Mouse (Mus musculus) spleen, adult 18-20 months (tissue): ENCODE results near the gene Clip4.
"Not testable (repeated sequence)": the region's sequence is repeated elsewhere in the genome, so short reads cannot be mapped to it uniquely, and the experiment has no call there.

ENCODE experiments used
- DNase-seq, 2 experiments: peaks; one replicate each; pipeline ENCODE4 v3.0.0; 2022; ENCODE audit warnings: mixed read lengths in 2 of 2

The Clip4 gene

DNA sequence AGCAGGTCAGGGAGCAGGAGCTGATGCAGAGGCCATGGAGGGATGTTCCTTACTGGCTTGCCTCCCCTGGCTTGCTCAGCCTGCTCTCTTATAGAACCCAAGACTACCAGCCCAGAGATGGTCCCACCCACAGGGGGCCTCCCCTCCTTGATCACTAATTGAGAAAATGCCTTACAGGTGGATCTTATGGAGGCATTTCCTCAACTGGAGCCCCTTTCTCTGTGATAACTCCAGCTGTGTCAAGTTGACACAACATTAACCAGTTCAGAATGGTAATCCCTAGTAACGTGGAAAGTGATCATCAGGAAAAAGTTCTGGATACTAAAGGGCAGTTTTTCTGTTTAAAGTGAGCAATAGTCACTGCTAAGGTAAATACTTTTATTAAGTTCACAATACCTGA lies at the start of gene Clip4:
Clip4 (plus strand) TSS at position 301 of the 400 bp plus-strand sequence.
- not testable (repeated sequence) for DNase-seq

DNA sequence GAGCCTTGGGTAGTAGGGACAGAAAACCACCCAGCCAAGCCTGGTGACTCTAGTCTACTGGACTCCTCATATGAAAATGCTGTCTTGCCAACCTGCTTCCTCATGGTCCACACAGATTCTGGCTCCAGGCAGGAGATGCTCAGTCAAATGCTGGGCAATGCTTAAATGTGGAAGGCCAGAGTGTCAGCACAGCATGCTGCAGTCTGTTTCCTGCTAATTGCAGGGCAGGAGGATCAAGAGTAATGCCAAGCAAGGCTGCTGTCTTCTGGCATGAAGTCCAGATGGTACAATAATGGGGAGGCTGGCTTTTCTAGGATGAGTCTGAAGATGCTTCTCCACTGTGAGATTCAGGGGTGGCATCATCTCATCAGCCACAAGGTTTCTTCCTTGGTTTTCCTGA lies 47.8 kb upstream of the Clip4 start:
- no peak for DNase-seq

DNA sequence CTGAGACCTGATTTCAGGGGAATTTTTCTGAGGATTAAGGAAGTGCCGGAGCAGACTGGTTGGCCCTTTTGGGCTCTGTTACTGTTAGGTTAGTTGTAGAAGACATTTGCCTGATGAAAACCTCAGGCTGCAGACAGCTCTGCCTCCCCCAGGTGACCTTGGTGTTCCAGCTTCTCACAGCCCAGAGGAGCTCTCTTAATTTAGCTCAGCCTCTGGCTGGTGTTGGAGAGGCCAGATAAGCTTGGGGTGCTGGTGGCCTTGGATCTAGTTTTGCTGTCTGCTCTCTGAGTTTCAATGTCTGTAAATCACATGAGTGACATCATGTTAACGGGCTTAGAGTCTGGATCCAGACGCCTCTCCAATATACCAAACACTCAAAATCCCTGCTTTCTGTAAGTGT lies 47.3 kb upstream of the Clip4 start:
- DNase-seq: no peak

DNA sequence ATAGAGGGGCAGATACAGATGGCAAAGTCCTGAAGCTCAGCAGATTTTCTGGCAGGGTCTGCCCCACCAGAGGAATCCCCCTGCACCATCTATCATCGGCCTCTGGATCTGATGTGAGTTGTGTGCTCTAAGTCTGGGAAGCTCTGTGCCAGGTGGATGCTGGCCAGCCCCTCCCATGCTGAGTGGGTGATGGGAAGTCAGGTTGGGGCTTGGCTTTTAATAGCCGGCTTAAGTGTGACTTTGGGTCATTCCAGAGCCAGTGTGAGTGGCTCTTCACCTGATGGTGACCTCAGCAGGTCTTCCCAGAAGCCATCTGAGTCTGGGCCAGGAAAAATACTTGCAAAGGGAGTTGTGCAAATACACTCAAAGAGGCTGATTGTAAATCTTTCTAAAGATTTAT lies 37.6 kb upstream of the Clip4 start:
- no peak for DNase-seq

DNA sequence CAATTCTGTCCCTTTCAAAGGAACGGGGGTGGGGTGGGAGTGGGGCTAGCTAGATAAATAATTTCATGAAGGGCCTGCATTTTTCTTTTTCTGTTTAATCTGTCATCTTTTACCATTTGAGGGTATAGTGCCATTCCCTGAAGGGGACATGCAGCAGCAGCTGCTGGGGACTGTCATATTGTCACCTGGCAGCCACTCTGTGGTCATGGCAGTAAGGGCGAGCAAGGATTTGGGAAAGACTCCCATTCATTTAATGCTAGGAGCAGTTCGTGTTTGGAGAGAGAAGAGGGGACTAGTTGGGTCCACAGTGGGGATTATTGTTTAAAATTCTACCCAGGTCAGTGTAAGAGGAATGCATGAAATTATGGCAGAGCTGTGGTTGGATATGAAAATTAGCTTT lies 31.8 kb upstream of the Clip4 start:
- no peak for DNase-seq

DNA sequence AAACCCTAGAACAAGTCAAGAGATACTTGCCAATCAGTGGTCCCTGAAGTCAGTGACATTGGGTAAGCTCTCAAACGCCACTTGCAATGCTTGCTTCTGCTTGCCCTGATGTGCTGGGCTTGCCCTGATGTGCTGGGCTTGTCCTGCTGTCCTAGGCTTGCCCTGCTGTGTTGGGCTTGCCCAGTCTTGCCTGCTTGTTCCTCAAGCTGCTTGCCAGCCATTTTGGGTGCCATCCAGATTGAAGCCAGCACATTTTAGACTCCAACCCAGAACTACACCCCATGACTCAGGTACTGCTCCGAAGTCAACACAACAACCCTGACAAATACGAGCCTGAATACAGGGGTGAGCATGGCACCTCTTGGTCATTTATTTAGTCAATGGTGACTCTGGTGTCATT lies 26.1 kb upstream of the Clip4 start:
- DNase-seq: no peak

DNA sequence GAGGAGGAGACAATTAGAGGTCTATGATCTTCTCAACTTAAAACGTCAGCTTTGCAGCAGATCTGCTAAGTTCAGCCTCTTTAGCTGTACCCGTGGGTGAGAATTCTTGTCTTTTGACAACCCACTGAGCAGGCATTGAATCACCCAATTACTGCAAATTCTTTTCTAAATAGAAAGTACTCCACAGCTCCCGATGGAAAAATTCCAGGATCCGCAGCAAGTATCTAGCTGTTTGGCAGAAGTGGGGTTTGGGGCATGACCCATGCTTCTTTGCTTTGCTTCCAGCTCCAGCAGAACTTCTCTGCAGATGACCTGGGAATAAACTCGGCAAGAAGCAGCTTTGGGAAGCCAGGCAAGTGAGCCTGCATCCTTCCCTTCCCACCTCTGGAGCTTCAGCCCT lies 25.3 kb upstream of the Clip4 start:
- DNase-seq: no peak

DNA sequence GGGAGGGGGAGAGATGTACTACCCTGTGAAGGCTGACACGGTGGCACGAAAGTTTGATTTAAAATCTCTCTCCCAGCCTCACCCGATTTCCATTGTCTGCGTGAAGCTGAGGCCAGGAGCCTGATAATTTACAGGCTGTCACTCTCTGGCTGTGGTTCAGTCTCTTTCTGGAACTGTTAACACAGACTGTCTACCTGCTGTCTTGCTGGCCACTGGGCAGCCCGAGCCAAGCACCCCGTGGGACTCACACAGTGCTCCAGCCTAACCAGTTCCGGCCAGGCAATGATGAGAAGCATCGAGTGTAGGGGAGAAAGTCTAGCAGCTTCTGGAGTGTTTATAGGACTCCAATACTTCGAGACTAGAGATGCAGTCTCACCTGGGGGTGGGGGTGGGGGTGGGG lies 22.2 kb upstream of the Clip4 start:
- DNase-seq: no peak

DNA sequence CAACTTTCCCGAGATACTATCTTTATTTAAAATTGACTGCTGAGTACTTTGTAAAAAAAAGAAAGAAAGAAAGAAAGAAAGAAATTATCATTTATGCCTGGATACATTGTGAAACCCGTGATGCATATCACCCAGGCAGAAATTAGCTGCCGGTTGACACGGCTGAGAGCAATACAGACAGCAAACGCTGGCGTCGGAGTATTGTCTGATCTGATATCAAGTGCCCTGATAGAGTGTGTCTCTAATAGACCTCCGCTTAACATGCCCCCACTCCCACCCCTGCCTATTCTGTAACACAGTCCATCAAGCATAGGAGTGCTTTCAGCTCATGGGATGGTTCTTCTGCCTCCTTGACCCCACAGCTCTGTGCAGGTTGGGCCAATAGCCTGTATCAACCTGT lies 20.7 kb upstream of the Clip4 start:
- no peak for DNase-seq

DNA sequence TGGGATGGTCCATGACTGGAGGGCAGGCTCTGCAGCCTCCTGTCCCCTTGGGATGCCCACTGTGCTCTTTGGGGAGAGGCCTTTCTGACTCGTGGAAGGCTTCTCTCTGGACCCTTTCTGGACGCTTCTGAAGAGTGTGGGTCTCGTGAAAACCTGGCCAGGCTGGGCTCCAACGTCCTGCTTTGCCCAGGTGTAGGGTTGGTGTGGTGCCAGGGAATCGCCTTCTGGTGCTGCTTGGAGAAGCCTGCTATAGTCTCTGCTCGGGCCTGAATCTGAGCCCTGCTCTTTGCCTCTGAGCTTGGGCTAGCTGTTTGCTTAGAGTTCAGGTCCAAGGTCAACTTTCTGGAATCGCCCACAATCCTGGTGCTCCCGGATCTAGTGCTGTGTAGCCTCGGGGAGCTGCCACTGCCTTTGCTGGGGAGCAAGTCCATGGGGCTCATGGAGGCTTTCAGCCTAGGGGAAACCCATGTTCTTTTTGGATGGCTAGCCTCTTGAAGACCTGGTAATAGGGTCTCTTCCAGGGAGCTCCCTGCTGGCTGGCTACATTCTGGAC lies 18.6 kb upstream of the Clip4 start:
- DNase-seq: no peak

DNA sequence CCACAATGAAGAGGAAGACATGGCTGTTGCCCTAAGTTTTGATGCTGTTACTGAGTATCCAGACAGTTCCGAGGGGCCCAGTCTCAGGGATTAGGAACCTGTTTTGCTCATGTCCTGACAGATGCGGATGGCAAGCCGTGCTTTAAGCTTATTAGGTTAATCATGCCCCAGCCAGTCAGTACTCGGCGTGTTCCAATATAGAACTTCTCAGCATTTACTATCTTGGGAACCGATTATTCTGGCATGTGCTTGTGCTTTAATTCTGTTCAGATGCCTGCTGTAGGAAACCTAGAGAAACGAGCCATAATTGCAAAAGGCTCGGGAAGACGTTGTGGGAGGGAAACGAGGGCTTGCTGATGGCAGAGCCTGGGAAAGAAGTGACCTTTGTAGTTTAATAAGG lies 15.4 kb upstream of the Clip4 start, which contains the start of gene Pcare:
Pcare (minus strand) TSS at position 64 of the 400 bp plus-strand sequence.
- no peak for DNase-seq

DNA sequence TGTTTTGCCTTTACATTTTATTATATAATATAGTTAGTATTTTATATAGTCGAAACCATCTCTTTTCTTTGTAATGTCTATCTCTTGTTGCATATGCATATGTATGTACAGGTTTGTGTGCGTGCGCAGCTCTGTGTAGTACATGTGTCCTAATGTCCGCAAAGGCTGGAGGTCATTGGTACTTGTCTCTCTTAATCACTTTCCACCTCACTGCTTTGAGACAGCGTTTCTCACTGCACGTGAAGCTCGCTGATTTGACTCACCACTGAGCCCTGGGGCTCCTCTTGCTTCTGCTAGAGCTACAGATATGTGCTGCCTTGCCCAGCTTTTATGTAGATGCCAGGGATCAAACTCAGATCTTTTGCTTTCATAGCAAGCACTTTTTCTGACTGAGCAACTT lies 7.7 kb upstream of the Clip4 start:
- DNase-seq: no peak

DNA sequence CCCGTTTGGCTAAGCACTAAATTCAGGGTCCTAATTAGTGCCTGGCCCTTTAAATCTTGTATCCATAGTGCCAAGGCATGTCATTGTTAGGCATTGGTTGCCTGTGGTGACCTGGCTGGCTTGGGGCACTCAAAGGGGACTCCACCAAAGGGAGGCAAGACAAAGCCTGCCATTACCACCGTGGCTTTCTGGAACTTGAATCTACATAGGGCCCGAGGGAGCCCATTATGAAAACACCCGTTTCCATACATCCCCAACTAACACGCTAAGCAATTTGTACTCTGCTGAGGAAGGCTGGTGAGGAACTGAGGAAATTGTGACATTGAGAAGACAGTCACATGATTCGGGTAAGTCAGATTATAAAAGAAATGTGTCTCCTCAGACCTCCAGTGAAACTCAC lies 1.3 kb downstream of the Clip4 start:
- DNase-seq: no peak

DNA sequence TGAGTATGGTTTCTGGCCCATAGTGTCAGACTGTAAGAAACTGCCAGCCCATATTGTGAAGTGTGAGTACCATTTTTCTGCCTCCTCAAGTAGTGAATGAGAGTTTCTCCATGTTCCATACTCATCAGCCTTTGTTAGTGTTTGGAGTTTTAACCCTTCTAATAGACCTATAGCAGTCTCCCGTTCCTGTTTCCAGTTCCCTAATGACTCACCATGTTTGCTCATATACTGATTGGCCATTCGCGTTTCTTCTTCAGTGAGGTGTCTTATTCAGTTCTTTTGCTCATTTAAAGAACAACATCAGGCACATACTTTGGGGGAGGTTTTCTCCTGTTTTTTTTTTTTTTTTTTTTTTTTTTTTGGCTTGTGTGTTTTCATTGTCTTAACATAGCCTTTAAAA lies 2.4 kb downstream of the Clip4 start:
- DNase-seq: no peak

DNA sequence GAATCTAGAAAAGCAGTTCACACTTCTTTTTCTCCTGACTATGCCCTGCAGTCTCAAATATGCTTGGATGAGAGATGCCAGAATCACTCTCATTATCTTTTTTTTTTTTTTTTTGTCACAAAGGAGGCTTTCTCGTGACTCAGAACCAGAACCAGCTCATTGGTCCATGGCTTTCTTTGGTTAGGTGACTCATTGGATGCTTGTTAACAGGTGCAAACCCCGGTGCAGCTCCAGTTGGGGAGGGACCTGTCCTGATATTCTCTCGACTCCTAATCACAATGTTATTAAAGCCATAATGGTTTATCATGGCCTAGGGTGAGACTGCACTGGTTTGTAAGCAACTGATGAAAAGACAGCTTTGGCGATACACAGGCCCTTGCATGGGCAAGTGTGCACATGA lies 5.9 kb downstream of the Clip4 start:
- DNase-seq: no peak

DNA sequence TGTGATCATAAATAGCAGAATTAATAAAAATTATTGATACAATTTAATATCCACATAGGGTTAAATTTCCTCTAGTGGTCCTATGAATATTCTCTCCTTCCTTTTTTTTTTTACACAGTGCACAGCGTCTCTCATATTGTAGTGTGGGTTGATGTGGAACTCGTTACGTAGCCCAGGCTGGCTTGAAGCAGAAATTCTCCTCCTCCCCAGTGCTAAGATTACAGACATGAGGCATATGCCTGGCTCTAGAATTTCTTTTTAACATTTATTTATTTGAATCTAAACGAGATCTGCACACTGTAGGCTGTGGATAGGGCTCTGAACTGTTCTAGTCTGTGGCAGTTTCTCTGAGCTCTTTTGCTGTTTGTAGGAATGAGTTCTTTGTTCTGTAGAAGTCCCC lies 7.0 kb downstream of the Clip4 start:
- no peak for DNase-seq

DNA sequence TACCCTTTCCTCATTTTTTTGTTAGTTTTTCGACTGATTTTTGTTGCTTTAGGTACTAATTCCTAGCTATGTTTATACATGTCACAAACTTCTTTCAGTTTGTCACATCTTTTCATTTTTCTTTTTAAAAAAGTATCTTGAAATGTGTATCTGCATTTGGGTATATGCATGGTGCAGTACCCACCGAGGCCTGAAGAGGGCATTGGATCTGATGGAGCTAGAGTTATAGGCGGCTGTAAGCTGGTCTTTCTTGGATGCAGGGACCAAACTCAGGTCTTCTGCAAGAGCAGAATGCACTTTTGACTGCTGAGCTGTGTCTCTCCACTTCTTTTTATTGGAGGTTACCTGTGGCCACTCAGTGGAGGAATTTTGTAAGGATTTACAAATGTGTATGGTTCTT lies 10.4 kb downstream of the Clip4 start:
- no peak for DNase-seq

DNA sequence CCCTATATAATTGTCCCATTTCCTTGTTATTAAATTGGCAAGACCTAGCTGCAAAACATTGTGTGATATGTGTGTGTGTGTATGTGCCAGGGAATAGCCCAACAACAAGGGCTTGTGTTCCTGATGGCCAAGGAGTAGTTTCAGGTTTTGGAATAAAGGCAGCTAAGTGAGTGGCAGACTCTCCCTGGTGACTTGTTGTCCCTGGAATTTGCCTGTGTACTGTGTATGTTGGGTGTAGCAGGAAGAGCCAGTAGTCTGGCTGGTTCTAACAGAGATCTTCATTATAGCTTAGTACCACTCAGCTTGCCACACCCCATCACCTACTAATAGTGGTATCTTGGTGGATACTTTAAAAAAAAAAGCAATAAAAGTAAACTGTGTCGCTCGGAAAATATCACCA lies 12.2 kb downstream of the Clip4 start:
- DNase-seq: no peak

DNA sequence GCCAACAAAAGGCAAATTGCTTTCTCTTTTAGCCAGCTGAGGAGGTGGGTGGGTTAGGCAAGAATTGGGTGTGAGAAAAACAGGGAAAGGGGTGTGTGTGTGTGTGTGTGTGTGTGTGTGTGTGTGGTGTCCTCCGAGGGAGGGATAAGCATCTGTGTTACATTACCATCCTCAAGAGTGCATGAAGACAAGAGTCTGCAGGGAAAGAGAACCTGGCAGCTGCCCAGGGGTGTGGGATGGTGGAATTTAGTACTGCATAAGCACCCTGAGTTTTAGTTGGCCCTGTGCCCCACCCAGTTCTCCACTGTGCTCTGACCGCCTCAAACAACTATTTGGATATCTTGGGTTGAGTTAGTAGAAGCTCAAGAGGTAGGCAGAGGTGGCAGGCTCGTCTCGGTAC lies 12.7 kb downstream of the Clip4 start:
- DNase-seq: no peak

DNA sequence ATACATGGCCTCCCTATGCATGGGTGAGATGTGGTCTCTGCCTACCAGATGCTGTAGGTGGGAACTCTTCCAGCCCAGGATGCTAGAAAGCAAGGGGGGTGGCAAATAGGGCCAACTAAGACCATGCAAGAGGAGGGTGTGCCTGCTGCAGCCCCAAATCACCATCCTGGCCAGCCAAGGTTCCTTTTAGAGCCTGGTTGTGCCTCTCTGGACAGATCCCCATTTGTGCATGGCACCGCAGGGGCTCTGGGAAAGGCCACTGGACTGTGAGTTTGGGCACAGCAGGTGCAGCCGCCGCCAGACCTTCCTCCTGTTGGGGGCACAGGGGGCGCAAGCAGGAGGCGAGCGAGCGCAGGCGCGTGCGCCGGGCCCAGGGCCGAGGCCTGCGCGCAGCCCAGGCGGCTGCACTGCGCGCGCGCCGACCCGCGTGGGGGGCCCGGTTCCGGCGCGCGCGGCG lies 14.0 kb downstream of the Clip4 start:
- DNase-seq: no peak

DNA sequence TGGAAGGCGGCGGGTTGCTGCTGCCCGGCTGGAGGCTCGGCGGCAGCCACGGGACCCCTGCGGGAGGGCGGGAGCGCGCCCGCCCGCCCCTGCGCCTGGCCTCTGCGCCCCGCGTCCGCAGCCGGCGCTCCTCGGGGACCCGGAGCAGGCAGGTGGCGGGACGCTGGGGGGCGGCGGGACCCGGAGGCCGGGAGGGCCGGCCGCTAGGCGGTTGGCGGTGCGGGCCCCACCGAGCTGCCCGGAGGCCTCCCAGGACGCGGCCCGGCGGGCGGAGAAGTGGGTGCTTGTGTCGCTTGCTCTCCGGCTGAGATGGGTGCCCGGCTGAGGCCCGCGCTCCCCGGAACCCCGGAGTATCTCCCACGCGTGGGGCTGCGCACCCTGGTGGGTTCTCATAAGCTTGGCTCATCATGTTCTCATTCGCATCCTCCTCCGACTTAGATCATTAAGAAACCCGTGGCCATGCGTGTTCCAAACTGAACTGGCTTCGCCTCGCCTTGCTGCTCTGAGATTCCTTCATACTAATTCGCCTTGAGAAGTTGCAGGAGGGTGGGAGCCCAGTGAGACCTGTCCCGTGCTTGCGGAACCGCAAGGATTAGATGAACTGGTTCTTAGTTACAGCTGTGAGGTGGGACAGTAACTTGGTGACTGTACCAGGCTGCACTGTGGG lies 14.6 kb downstream of the Clip4 start:
- no peak for DNase-seq

DNA sequence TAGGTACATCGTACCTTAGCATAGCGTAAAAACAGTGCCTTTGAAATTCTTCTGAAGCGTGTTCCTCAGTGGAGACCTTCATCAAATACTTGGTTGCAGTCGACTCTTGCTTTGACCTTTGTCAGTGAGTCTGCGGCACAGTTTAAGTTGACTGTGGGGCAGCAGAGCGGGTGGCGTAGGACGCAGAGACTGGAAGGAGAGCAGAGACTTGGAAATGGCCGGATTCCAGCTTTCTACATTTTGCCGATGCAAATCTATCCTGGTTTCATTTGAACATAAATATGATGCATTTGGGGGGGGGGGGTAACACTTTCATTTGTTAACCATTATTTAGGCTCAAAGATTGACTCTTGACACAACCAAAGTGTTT lies 15.1 kb downstream of the Clip4 start:
- no peak for DNase-seq

DNA sequence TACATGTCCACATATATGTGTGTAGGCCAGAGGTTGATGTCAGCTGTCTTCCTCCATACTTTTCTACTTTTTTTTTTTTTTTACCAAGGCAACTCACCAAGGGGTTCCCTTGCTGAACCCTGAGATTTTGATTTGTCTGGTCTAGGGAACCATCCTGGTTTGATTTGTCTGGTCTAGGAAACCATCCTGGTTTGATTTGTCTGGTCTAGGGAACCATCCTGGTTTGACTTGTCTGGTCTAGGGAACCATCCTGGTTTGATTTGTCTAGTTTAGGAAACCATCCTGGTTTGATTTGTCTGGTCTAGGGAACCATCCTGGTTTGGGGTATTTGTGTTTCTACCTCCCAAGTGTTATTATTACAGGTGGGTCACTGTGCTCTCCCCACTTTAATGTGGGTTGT lies 18.2 kb downstream of the Clip4 start:
- DNase-seq: no peak

DNA sequence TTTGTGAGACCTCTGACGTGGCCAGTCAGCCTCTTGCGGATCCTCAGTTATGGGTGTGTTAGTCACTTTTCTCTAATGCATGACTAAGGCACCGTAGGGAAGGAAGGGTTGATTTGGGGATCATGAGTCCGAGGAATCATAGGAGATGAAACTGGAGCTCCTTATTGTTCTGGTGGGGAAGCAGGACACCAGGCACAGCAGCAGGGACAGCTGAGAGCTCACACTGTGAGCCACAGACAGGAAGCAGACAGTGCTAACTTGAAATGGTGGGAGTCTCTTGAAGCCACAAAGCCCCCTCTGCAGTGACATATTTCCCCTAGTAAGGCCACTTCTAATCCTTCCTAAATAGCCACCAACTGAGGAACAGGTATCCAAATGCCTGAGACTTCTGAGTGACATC lies 22.8 kb downstream of the Clip4 start:
- no peak for DNase-seq

DNA sequence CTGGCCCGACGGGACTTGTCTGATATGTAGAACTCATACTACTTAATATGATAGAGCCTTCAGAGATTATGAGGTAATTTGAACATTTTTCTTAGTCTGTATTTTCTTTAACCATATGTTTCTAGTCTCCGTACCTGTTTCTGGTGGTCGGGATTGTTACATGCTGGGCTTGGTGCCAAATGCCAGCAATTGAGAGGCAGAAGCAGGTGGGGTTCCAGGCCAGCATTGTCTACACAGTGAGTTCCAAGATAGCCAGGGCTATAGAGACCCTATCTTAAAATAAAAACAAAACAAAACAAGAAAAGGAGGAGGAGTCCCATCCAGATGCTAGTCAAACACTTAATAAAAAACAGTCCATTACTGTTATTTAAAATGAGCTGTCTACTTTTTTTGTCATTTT lies 23.3 kb downstream of the Clip4 start:
- no peak for DNase-seq
